Mouse (Mus musculus): ENCODE measurements at regions not wholly inside any gene's neighbourhood (a gene's known extent, or its start where the extent isn't known, plus 50 kb on each side); places are given as distances from the start of the nearest gene placed in this dataset.

DNA sequence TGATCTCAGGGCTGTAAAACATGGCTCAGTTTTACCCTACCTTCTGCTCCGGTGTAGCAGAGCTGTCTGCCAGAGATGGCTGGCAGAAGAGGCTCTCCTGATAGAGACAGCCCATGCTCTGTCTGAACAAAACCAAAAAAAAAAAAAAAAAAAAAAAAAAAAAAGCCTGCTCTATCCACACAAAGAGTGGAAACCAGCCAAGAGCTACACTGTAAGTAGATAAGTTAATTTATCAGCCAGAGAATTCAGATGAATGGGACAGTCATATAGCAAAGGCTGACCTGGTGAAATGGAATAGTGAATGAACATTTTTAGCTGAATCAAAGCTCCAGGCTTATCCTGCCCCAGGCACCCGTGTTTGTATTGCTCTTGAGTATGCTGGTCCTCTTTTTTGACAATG is 248.2 kb upstream of the Gm10131 start:
- no peak for TF ChIP-seq POLR2A (IDR thresholded peaks at IDR 0.05; ENCODE audit: extremely low read depth, insufficient read depth, low read length)
- no peak for TF ChIP-seq CTCF (IDR thresholded peaks at IDR 0.05; ENCODE audit: low read depth, low read length)
